Mouse (Mus musculus): ENCODE data around the gene Gm9887. TPM values are rescaled to one million over a fixed set of nuclear protein-coding genes. Genes with fewer than 3 reads are reported as not detected.
"Not testable (repeated sequence)": the region's sequence is repeated elsewhere in the genome, so short reads cannot be mapped to it uniquely, and the experiment has no call there.

The Gm9887 gene
- polyA plus RNA-seq, 1 experiment from 2014 or later, result 0.56 TPM

GRCm38 (mm10) chr12:69377636-69378035, 5.4 kb upstream of the Gm9887 start:
- not testable (repeated sequence) for H3K4me3 ChIP-seq (ENCODE audit: low read length); ATAC-seq; H3K9me3 ChIP-seq (ENCODE audit: control insufficient read depth, low read length); H3K27me3 ChIP-seq (replicated peaks; ENCODE audit: control insufficient read depth, insufficient read depth, low read length); H3K9ac ChIP-seq (ENCODE audit: low read depth, low read length); H3K27ac ChIP-seq (ENCODE audit: low read depth, low read length); H3K36me3 ChIP-seq (ENCODE audit: control insufficient read depth, insufficient read depth, low read length); H3K4me2 ChIP-seq (ENCODE audit: low read length)
- WGBS, result 96% methylated on average over 6 of the region's 6 CpGs
- H3K4me1 ChIP-seq (ENCODE audit: control insufficient read depth, insufficient read depth, low read depth, low read length), result peaks cover 17% of the 10 kb centered on the region

DNA sequence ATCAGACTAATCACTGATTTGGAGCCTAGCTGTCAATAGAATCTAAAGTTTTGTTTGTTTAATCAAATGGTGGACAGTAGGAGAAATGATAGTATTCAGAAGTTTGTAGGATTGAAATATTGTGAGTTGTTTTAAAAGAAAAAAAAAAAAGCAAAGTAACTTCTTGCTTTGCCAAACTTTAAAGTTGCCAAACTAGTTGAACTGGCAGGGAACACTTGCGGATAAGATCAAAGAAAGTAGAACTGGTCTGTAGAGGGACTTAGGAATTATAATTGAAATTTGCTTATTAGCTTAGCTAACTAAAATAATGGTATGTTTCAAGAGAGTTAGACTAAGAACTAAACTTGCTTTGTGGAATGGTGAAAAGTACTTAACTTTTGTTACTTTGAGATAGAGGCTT, 4.9 kb upstream of the Gm9887 start:
- WGBS, result 94% methylated on average over 1 of the region's 1 CpGs
- no peak overlapping the region for H3K27ac ChIP-seq (ENCODE audit: low read depth, low read length)
- H3K9me3 ChIP-seq (ENCODE audit: control insufficient read depth, low read length), result no peaks in the 10 kb centered on the region
- H3K4me3 ChIP-seq (ENCODE audit: low read length), result no peak overlapping the region
- H3K36me3 ChIP-seq (ENCODE audit: control insufficient read depth, insufficient read depth, low read length), result no peaks in the 10 kb centered on the region
- H3K4me1 ChIP-seq (ENCODE audit: control insufficient read depth, insufficient read depth, low read depth, low read length), result peaks cover 17% of the 10 kb centered on the region
- no peaks in the 10 kb centered on the region for H3K27me3 ChIP-seq (replicated peaks; ENCODE audit: control insufficient read depth, insufficient read depth, low read length)
- ATAC-seq, result no peak
- no peak overlapping the region for H3K9ac ChIP-seq (ENCODE audit: low read depth, low read length)
- no peak overlapping the region for H3K4me2 ChIP-seq (ENCODE audit: low read length)

- Histone ChIP-seq H3K27ac (ENCODE audit: low read depth, low read length) (no peak overlapping the region), H3K36me3 (ENCODE audit: control insufficient read depth, insufficient read depth, low read length) (no peaks in the 10 kb centered on the region), H3K9me3 (ENCODE audit: control insufficient read depth, low read length) (no peaks in the 10 kb centered on the region), H3K4me1 (ENCODE audit: control insufficient read depth, insufficient read depth, low read depth, low read length) (peaks cover 17% of the 10 kb centered on the region), H3K27me3 (replicated peaks; ENCODE audit: control insufficient read depth, insufficient read depth, low read length) (no peaks in the 10 kb centered on the region), H3K9ac (ENCODE audit: low read depth, low read length) (no peak overlapping the region), H3K4me2 (ENCODE audit: low read length) (no peak overlapping the region), H3K4me3 (ENCODE audit: low read length) (no peak overlapping the region)
- WGBS, result 96% methylated on average over 2 of the region's 2 CpGs
- no peak for ATAC-seq
Observed at GRCm38 (mm10) chr12:69376132-69376531, 3.9 kb upstream of the Gm9887 start.

- WGBS, result 39% methylated on average over 11 of the region's 11 CpGs
- H3K4me2 ChIP-seq (ENCODE audit: low read length), result peak overlapping the region; percentile 97
- peak overlapping the region; percentile 100 for H3K4me3 ChIP-seq (ENCODE audit: low read length)
- peaks cover 17% of the 10 kb centered on the region for H3K4me1 ChIP-seq (ENCODE audit: control insufficient read depth, insufficient read depth, low read depth, low read length)
- no peak overlapping the region for H3K27ac ChIP-seq (ENCODE audit: low read depth, low read length)
- peak overlapping the region; percentile 47 for H3K9ac ChIP-seq (ENCODE audit: low read depth, low read length)
- no peaks in the 10 kb centered on the region for H3K27me3 ChIP-seq (replicated peaks; ENCODE audit: control insufficient read depth, insufficient read depth, low read length)
- H3K36me3 ChIP-seq (ENCODE audit: control insufficient read depth, insufficient read depth, low read length), result no peaks in the 10 kb centered on the region
- no peak for ATAC-seq
- no peaks in the 10 kb centered on the region for H3K9me3 ChIP-seq (ENCODE audit: control insufficient read depth, low read length)
Observed at GRCm38 (mm10) chr12:69373850-69374766, 1.9 kb upstream of the Gm9887 start.

DNA sequence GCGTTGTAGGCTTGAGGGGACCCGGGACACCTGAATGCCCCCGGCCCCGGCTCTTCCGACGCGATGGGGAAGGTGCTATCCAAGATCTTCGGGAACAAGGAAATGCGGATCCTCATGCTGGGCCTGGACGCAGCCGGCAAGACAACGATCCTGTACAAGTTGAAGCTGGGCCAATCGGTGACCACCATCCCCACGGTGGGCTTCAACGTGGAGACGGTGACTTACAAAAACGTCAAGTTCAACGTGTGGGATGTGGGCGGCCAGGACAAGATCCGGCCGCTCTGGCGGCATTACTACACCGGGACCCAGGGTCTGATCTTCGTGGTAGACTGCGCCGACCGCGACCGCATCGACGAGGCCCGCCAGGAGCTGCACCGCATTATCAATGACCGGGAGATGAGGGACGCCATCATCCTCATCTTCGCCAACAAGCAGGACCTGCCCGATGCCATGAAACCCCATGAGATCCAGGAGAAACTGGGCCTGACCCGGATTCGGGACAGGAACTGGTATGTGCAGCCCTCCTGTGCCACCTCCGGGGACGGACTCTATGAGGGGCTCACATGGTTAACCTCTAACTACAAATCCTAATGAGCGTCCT, 573 bp upstream of the Gm9887 start:
- H3K36me3 ChIP-seq (ENCODE audit: control insufficient read depth, insufficient read depth, low read length), result no peaks in the 10 kb centered on the region
- ATAC-seq, result 0 out of 2 replicates have a peak, but pooled peaks have one; percentile 10
- peak overlapping the region; percentile 93 for H3K27ac ChIP-seq (ENCODE audit: low read depth, low read length)
- H3K4me3 ChIP-seq (ENCODE audit: low read length), result peak overlapping the region; percentile 100
- WGBS, result 0% methylated on average over 42 of the region's 42 CpGs
- H3K4me2 ChIP-seq (ENCODE audit: low read length), result peak overlapping the region; percentile 97
- H3K9me3 ChIP-seq (ENCODE audit: control insufficient read depth, low read length), result no peaks in the 10 kb centered on the region
- H3K27me3 ChIP-seq (replicated peaks; ENCODE audit: control insufficient read depth, insufficient read depth, low read length), result no peaks in the 10 kb centered on the region
- peaks cover 17% of the 10 kb centered on the region for H3K4me1 ChIP-seq (ENCODE audit: control insufficient read depth, insufficient read depth, low read depth, low read length)
- H3K9ac ChIP-seq (ENCODE audit: low read depth, low read length), result peak overlapping the region; percentile 97

GRCm38 (mm10) chr12:69371421-69371853, 821 bp downstream of the Gm9887 start:
- H3K9me3 ChIP-seq (ENCODE audit: control insufficient read depth, low read length), result no peaks in the 10 kb centered on the region
- no peaks in the 10 kb centered on the region for H3K27me3 ChIP-seq (replicated peaks; ENCODE audit: control insufficient read depth, insufficient read depth, low read length)
- H3K27ac ChIP-seq (ENCODE audit: low read depth, low read length), result peak overlapping the region; percentile 93
- peak; percentile 93 for ATAC-seq
- peak overlapping the region; percentile 100 for H3K4me3 ChIP-seq (ENCODE audit: low read length)
- no peaks in the 10 kb centered on the region for H3K36me3 ChIP-seq (ENCODE audit: control insufficient read depth, insufficient read depth, low read length)
- peak overlapping the region; percentile 70 for H3K4me2 ChIP-seq (ENCODE audit: low read length)
- peaks cover 17% of the 10 kb centered on the region for H3K4me1 ChIP-seq (ENCODE audit: control insufficient read depth, insufficient read depth, low read depth, low read length)
- WGBS, result under 1% methylated on average over 22 of the region's 24 CpGs
- H3K9ac ChIP-seq (ENCODE audit: low read depth, low read length), result peak overlapping the region; percentile 83

GRCm38 (mm10) chr12:69370936-69371335, 1.3 kb downstream of the Gm9887 start:
- no peaks in the 10 kb centered on the region for H3K27me3 ChIP-seq (replicated peaks; ENCODE audit: control insufficient read depth, insufficient read depth, low read length)
- H3K4me1 ChIP-seq (ENCODE audit: control insufficient read depth, insufficient read depth, low read depth, low read length), result peaks cover 17% of the 10 kb centered on the region
- H3K4me3 ChIP-seq (ENCODE audit: low read length), result peak overlapping the region; percentile 100
- WGBS, result 16% methylated on average over 7 of the region's 7 CpGs
- H3K4me2 ChIP-seq (ENCODE audit: low read length), result peak overlapping the region; percentile 70
- peak overlapping the region; percentile 93 for H3K27ac ChIP-seq (ENCODE audit: low read depth, low read length)
- H3K36me3 ChIP-seq (ENCODE audit: control insufficient read depth, insufficient read depth, low read length), result no peaks in the 10 kb centered on the region
- H3K9me3 ChIP-seq (ENCODE audit: control insufficient read depth, low read length), result no peaks in the 10 kb centered on the region
- ATAC-seq, result no peak
- H3K9ac ChIP-seq (ENCODE audit: low read depth, low read length), result peak overlapping the region; percentile 83

DNA sequence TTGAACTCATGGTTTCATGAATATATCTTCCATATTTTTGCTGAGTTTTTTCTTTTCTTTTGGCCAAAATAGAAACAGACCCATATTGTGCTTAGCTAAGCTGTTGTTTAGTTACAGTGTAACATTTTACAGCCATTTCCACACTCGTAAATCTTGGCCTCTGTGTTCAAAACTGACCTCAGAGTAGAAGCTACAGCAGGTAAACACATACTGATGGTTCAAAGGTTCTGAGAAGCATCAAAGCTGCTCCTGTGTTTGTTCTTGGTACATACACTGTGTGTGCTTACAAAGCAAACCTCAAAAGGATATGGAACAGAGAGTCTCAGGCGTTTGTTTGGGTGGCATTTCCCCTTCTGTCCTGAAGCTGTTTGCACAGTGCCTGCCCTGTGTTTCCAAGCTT, 4.7 kb downstream of the Gm9887 start:
- no peak for ATAC-seq
- H3K27ac ChIP-seq (ENCODE audit: low read depth, low read length), result no peak overlapping the region
- no peak overlapping the region for H3K4me2 ChIP-seq (ENCODE audit: low read length)
- WGBS, result 70% methylated on average over 2 of the region's 2 CpGs
- no peaks in the 10 kb centered on the region for H3K36me3 ChIP-seq (ENCODE audit: control insufficient read depth, insufficient read depth, low read length)
- H3K27me3 ChIP-seq (replicated peaks; ENCODE audit: control insufficient read depth, insufficient read depth, low read length), result no peaks in the 10 kb centered on the region
- H3K9ac ChIP-seq (ENCODE audit: low read depth, low read length), result no peak overlapping the region
- H3K9me3 ChIP-seq (ENCODE audit: control insufficient read depth, low read length), result no peaks in the 10 kb centered on the region
- H3K4me1 ChIP-seq (ENCODE audit: control insufficient read depth, insufficient read depth, low read depth, low read length), result peaks cover 3% of the 10 kb centered on the region
- H3K4me3 ChIP-seq (ENCODE audit: low read length), result no peak overlapping the region

DNA sequence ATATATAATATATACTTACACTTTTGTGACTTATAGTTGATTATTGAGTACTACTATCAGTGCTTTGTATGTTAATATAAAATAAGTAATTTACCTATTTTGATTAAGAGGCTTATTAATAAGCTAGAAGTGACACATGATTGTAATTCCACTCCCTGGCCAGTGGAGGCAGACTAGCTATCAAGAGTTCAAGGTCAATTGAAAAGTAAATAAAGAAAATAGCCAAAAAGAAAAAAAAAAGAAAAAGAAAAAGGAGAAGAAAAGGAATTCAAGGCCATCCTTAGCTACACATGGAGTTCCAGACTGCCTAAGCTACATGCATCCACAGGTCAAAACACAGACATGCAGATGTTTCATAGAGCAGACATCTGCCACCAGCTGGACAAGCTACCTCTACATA, 5.8 kb downstream of the Gm9887 start:
- Histone ChIP-seq H3K27ac (ENCODE audit: low read depth, low read length) (no peak overlapping the region), H3K36me3 (ENCODE audit: control insufficient read depth, insufficient read depth, low read length) (no peaks in the 10 kb centered on the region), H3K4me3 (ENCODE audit: low read length) (no peak overlapping the region), H3K4me2 (ENCODE audit: low read length) (no peak overlapping the region), H3K27me3 (replicated peaks; ENCODE audit: control insufficient read depth, insufficient read depth, low read length) (no peaks in the 10 kb centered on the region), H3K9me3 (ENCODE audit: control insufficient read depth, low read length) (no peaks in the 10 kb centered on the region), H3K9ac (ENCODE audit: low read depth, low read length) (no peak overlapping the region), H3K4me1 (ENCODE audit: control insufficient read depth, insufficient read depth, low read depth, low read length) (peaks cover 5% of the 10 kb centered on the region)
- ATAC-seq, result no peak

Data from hindbrain, embryonic 16.5 days (tissue).